Comparison of ENCODE assay signal across 28 mouse cellular contexts in the genomic region with DNA sequence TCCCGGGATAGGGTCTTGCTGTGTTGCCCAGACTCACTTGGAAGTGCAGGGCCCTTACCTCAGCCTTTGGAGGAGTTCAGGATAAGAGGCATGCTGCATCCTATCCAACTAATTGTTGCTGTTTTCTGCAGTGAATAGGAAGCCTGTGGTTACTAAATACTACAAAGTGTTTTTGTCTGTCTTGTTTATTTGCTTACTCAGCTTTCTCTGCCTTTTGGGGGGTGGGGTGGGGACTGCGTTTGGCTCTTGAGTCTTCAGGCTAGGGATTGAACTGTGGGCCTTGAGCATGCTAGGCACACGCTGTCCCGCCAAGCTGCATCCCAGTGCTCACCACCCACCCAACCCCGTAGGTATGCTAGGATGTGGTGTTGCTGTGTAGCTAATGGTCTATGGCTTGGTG. TPM values are rescaled to one million over a fixed set of nuclear protein-coding genes. Genes with fewer than 3 reads are reported as not detected.
"Had no signal": no experiment of that assay in that cellular context is flagged by ENCODE, and none has a peak within 500 bp of the region (broad histone marks: within the 10 kb centered on the region; RNA-seq: fewer than 3 reads in every experiment).

No protein-coding gene starts in this region.

- H3K4me3 ChIP-seq: liver, embryonic 15.5 days; lung, embryonic 15.5 days; midbrain, embryonic 12.5 days; neural tube, embryonic 12.5 days had no signal

- ATAC-seq: liver, postnatal 0 days; lung, postnatal 0 days had no signal

- H3K4me2 ChIP-seq: liver, embryonic 15.5 days; lung, embryonic 15.5 days; midbrain, embryonic 12.5 days; neural tube, embryonic 12.5 days had no signal

- H3K9me3 ChIP-seq: liver, embryonic 15.5 days; lung, embryonic 15.5 days; midbrain, embryonic 12.5 days; neural tube, embryonic 12.5 days had no signal

- H3K9ac ChIP-seq: liver, embryonic 15.5 days; liver, postnatal 0 days; lung, embryonic 15.5 days; midbrain, embryonic 12.5 days; neural tube, embryonic 12.5 days had no signal

- DNase-seq: liver, postnatal 0 days; lung, adult 2 months; lung, postnatal 14 days; lung, postnatal 36 days; midbrain, embryonic 14.5 days; retina, postnatal 1 day; right cerebral cortex, adult 18-20 months; right cerebral cortex, postnatal 25 days; right cerebral cortex, postnatal 4 days; spleen, adult 18-20 months; thymus, adult 18-20 months; thymus, postnatal 14 days; thymus, postnatal 36 days had no signal

- H3K27ac ChIP-seq: liver, embryonic 15.5 days; lung, embryonic 15.5 days; macrophage; midbrain, embryonic 12.5 days; neural tube, embryonic 12.5 days had no signal

- H3K27me3 ChIP-seq: liver, embryonic 15.5 days; lung, embryonic 15.5 days; midbrain, embryonic 12.5 days; neural tube, embryonic 12.5 days had no signal

RNA-seq across cellular contexts. Expression of a gene that starts 24.9 kb away (rescaled TPM):
- total RNA-seq: megakaryocyte progenitor cell, adult 5-6 weeks; midbrain, postnatal 0 days; monocyte, adult 5-6 weeks; neutrophil, adult 5-6 weeks had no signal
- polyA plus RNA-seq: liver, embryonic 15.5 days; liver, postnatal 0 days; macrophage; midbrain, embryonic 12.5 days; midbrain, embryonic 14.5 days; midbrain, postnatal 0 days; neural tube, embryonic 12.5 days; neural tube, embryonic 14.5 days; small intestine, adult 2 months; stomach, embryonic 14.5 days had no signal

RNA-seq across cellular contexts. Expression of a gene that starts 33.5 kb away (rescaled TPM):
- total RNA-seq: midbrain, postnatal 0 days had no signal
- polyA plus RNA-seq: liver, embryonic 15.5 days; liver, postnatal 0 days; lung, adult 2 months; lung, embryonic 15.5 days; lung, postnatal 0 days; macrophage; midbrain, embryonic 12.5 days; midbrain, embryonic 14.5 days; midbrain, postnatal 0 days; neural tube, embryonic 12.5 days; neural tube, embryonic 14.5 days; small intestine, adult 2 months; stomach, embryonic 14.5 days; stomach, embryonic 16.5 days; thymus, postnatal 0 days had no signal
